Mouse (Mus musculus): ENCODE results near the gene Ace.
"Not testable (repeated sequence)": the region's sequence is repeated elsewhere in the genome, so short reads cannot be mapped to it uniquely, and the experiment has no call there.

The Ace gene

DNA sequence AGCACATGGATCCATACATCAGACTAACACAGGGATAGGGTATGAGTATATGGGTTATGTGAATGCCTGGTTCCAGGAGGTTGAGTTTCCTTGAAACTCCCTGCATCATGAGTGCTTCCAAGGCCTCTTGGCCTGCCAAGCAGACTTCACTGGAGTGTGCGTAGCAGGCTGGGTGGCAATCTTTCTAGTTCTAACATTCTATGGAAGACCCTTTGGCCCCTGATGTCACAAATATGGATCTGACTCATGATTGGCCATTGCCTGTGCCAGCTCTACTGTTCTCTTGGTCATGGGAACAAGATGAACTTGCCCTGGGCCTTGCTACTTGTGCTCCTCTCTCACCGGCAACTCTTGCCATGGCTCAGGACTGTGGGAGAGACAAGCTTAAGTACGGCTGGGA lies 26.6 kb downstream of the Ace start, which contains the start of gene Ace3:
Gene Ace3 (plus strand): TSS at position 301 of the 400 bp plus-strand sequence.
- DNase-seq (ENCODE audit: low spot score) = no peak

GRCm38 (mm10) chr11:106000062-106000461 lies 32.3 kb downstream of the Ace start:
- DNase-seq (ENCODE audit: low spot score) = no peak

DNA sequence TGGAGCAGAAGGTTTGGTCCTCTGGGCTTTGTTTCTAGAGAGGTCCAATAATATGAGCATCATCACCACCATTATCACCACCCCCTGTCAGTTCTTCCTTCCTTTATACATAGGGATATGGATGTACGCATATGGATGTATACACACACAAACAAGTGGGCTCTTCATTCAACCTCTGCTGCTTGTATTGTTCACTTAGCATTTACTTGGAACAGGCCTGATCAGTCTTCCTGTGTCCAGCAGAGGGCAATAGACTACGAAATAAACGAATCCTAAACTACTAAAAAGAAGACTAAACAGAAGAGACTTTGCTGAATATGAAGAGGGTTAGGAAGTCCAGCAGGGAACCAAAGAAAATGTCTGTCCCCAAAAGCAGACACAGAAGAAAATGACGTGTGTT lies 34.0 kb downstream of the Ace start:
- no peak for DNase-seq (ENCODE audit: low spot score)

- no peak for DNase-seq (ENCODE audit: low spot score)
Observed at GRCm38 (mm10) chr11:106004576-106004975, 36.8 kb downstream of the Ace start.

- DNase-seq (ENCODE audit: low spot score) = no peak
Observed at GRCm38 (mm10) chr11:106005970-106006369, 38.2 kb downstream of the Ace start.

GRCm38 (mm10) chr11:106007821-106008220 lies 40.1 kb downstream of the Ace start, which contains the start of gene Kcnh6:
TSS of gene Kcnh6 (plus strand) at chr11:106008124.
- peak; percentile 80 for DNase-seq (ENCODE audit: low spot score)

DNA sequence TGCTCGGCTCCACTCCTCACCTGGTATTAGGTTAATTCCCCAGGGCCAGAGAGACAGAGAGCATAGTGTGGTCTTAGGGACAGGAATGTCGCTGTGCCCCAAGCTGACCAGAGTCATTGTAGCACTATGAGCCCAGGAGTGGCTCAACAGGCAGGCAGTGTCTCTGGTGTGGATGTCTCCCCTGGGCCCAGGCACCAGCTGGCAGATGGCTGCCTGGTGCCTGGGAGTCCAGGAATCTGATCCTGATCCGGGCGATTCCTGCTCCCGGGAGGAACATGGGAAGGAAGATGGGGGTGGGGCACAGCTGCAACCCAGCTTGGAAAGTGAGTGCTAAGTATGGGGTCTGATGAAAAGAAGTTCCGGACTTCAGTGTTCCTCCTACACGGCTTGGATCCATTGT lies 45.0 kb downstream of the Ace start:
- no peak for DNase-seq (ENCODE audit: low spot score)

DNA sequence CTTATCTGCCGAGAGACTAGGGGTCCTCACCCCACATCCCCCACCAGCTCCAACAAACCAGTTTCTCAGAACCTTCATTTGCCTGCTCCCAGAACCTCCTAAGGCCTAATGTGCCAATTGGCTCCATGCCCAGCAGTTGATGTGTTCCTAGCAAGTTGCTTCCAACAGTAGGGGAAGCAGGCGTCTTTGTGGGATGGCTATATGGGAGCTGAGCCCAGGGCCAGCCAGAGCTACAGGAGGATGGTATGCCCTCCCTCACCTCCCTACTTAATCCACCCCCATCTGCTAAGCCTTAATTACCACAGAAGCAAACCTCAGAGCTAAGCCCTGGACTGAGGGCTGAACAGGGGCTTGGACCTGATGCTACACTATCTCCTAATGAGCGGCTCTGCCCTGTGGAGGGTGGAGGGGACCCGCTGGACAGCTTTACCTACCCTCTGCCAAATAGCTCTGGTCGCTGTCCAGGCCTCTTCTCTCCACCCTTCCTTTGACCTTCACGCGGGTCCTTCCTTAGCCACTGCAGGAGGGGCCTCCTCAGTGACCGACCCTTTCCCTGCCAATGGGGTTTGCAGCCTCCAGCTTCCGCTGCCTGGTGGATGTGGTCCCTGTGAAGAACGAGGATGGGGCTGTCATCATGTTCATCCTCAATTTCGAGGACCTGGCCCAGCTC lies 45.9 kb downstream of the Ace start:
- no peak for DNase-seq (ENCODE audit: low spot score)

GRCm38 (mm10) chr11:106016440-106016839 lies 48.7 kb downstream of the Ace start:
- DNase-seq (ENCODE audit: low spot score) = no peak

DNA sequence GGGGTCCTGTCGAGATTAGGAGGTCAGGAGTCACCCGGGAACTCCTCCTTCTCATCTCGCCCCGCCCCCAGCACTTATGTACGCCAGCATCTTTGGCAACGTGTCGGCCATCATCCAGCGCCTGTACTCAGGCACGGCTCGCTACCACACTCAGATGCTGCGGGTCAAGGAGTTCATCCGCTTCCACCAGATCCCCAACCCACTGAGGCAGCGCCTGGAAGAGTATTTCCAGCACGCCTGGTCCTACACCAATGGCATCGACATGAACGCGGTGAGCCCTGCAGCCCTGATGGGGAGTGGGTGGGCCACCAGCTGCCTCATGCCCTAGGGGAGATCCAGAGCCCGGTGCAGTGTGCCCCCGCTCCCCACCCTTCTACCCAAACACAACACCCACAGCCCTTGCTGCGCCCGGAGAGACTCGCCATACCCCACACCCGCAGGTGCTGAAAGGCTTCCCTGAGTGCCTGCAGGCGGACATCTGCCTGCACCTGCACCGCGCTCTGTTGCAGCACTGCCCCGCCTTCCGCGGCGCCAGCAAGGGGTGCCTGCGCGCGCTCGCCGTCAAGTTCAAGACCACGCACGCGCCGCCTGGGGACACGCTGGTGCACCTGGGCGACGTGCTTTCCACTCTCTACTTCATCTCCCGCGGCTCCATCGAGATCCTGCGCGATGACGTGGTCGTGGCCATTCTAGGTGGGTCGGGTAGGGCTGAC lies 52.5 kb downstream of the Ace start:
- no peak for DNase-seq (ENCODE audit: low spot score)

- no peak for DNase-seq (ENCODE audit: low spot score)
Observed at GRCm38 (mm10) chr11:106025774-106026173, 58.0 kb downstream of the Ace start.

GRCm38 (mm10) chr11:106026465-106027151 lies 58.9 kb downstream of the Ace start:
- DNase-seq (ENCODE audit: low spot score) = peak; percentile 55

DNA sequence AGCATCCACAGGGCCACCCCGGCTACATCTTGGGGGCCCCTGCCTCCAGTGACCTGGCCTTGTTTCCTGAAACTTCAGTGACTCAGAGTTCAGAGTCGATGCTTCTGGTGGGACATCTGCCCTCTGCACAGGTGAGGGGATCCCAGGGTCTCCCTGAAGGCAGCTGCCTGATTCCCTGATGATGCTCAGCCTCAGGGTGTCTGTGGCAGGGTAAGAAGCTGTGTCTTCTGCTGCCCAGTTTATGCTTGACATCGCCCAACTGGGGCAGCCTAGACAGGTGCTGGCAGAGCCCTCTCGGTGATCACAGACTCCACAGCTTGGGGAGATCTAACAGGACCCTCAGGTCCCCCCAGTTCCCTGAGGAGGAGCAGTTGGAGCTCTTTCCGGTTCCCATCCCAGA lies 59.9 kb downstream of the Ace start:
- no peak for DNase-seq (ENCODE audit: low spot score)

DNA sequence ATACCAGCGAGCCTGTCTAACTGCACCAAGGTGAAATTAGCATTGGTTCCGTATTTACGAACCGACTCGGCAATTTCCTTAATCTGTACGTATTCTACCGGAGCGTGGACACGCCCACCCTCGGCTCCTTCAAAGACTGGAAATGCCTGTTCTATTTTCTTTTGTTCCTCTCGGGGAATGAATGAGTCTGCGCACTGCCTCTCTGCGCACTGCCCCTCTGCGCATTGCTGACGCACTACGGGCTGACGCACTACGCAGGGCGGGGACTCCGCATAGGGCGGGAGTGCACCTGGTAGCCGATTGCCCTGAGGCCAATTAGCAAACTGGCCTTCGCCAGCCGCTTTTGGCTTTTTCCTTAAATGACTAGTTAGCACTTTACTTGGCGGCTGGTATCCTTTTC lies 64.3 kb downstream of the Ace start:
- not testable (repeated sequence) for DNase-seq (ENCODE audit: low spot score)

GRCm38 (mm10) chr11:106033491-106033919 lies 65.8 kb downstream of the Ace start:
- DNase-seq (ENCODE audit: low spot score) = no peak

DNA sequence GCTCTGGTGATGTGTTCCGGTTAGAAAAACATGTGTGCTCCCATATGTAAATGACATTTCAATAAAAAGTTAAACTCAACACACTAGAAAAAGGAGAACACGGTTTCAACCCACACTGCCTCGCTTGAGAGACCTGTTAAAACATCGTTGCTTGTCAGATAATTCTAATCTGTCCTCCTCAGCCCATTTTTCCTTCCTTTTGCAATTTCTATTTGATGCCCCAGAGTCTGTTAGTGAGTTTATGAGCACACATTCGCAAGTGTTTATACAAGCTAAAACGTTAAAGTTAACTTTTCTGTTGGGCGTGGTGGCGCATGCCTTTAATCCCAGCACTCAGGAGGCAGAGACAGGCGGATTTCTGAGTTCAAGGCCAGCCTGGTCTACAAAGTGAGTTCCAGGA lies 67.2 kb downstream of the Ace start:
- no peak for DNase-seq (ENCODE audit: low spot score)

- DNase-seq (ENCODE audit: low spot score) = peak; percentile 89
Observed at GRCm38 (mm10) chr11:106036548-106037417, 69.0 kb downstream of the Ace start, which contains the start of gene Dcaf7. TSS of gene Dcaf7 (plus strand) at chr11:106036872.

DNA sequence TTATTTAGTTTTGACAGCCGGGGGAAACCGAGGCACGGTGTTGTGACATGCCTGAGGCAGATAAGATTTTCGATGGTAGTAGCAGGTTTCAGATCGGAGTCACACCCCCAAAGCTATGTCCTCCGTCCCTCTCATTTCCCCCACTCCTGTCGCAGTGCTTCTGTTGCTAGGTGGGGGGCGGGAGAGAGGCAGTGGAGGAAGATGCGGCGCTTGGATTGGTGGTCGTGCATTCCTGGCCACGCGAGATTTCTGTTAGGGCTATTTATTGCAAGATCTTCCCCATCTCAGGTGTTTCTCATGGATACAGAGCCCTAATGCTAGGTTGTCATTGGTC lies 69.6 kb downstream of the Ace start:
- no peak for DNase-seq (ENCODE audit: low spot score)
